Mouse (Mus musculus) MEL (cell line): Measurements from ENCODE around the gene Tmprss6. TPM values are rescaled to one million over a fixed set of nuclear protein-coding genes. Genes with fewer than 3 reads are reported as not detected.
A peak's percentile ranks its signal among the peaks of the same experiment; 100 is the strongest.

ENCODE experiments used
- DNase-seq: peaks from one replicate; pipeline ENCODE4 v3.0.0; 2011; ENCODE audit warnings: low read depth, low spot score
- H3K27ac ChIP-seq: 2 replicates; pipeline ENCODE4 v1.5.1; 2012; ENCODE audit warnings: low read depth, mild to moderate bottlenecking, control low read depth, low read length, moderate library complexity; ENCODE audit not compliant: control insufficient read depth
- H3K27me3 ChIP-seq, 2 experiments: fragments of 150-350 bp in 1 of 2; sonication (generic) in 1 of 2; 2 replicates each; pipeline ENCODE4 v1.6.1; 2012; ENCODE audit warnings: low read length in 2 of 2, mild to moderate bottlenecking in 2 of 2, improper control_type of control experiment in 1 of 2, moderate library complexity in 1 of 2; ENCODE audit not compliant: insufficient read depth in 2 of 2, control insufficient read depth in 1 of 2
- H3K36me3 ChIP-seq, 2 experiments: 2 replicates each; pipeline ENCODE4 v1.6.1; 2012 to 2014; ENCODE audit warnings: low read length in 2 of 2, improper control_type of control experiment in 1 of 2, inconsistent platforms in 1 of 2, mild to moderate bottlenecking in 1 of 2; ENCODE audit not compliant: insufficient read depth in 2 of 2, control insufficient read depth in 1 of 2
- H3K4me1 ChIP-seq, 2 experiments: fragments of 150-350 bp in 1 of 2; sonication (generic) in 1 of 2; 2 replicates each; pipeline ENCODE4 v1.6.1; 2012; ENCODE audit warnings: low read length in 2 of 2, improper control_type of control experiment in 1 of 2, mild to moderate bottlenecking in 1 of 2; ENCODE audit not compliant: insufficient read depth in 2 of 2, control insufficient read depth in 1 of 2
- H3K4me3 ChIP-seq, 2 experiments: fragments of 150-350 bp in 1 of 2; sonication (generic) in 1 of 2; 2 replicates each; pipeline ENCODE4 v1.5.1; 2012; ENCODE audit warnings: low read depth in 2 of 2, low read length in 2 of 2, mild to moderate bottlenecking in 2 of 2, moderate library complexity in 2 of 2, control low read depth in 1 of 2, improper control_type of control experiment in 1 of 2; ENCODE audit not compliant: control insufficient read depth in 1 of 2, insufficient read depth in 1 of 2
- H3K79me2 ChIP-seq: 2 replicates; pipeline ENCODE4 v1.6.1; 2012; ENCODE audit warnings: mild to moderate bottlenecking, low read length, moderate library complexity; ENCODE audit not compliant: control insufficient read depth, poor library complexity, insufficient read depth
- H3K9ac ChIP-seq: 2 replicates; pipeline ENCODE4 v1.6.1; 2012; ENCODE audit warnings: low read depth, mild to moderate bottlenecking, control low read depth, low read length, moderate library complexity; ENCODE audit not compliant: control insufficient read depth, poor library complexity, severe bottlenecking
- H3K9me3 ChIP-seq: fragments of 150-350 bp; sonication (generic); replicated peaks from 2 replicates; pipeline ENCODE4 v1.6.1; 2012; ENCODE audit warnings: mild to moderate bottlenecking, low read length, improper control_type of control experiment, moderate library complexity; ENCODE audit not compliant: insufficient read depth
- BHLHE40 ChIP-seq: IDR thresholded peaks from 2 replicates; pipeline ENCODE4 v1.6.1; 2012; ENCODE audit warnings: low read depth, mild to moderate bottlenecking, inconsistent platforms, low read length, improper control_type of control experiment, borderline replicate concordance
- CTCF ChIP-seq, 3 experiments: IDR thresholded peaks in 2 of 3; conservative IDR thresholded peaks in 1 of 3; 2 replicates each; pipeline ENCODE4 v1.5.1; 2011 to 2012; ENCODE audit warnings: low read length in 3 of 3, low read depth in 2 of 3, mild to moderate bottlenecking in 2 of 3, improper control_type of control experiment in 1 of 3, inconsistent platforms in 1 of 3, mixed read lengths in 1 of 3, moderate library complexity in 1 of 3; ENCODE audit not compliant: control insufficient read depth in 1 of 3, insufficient read depth in 1 of 3, poor library complexity in 1 of 3, severe bottlenecking in 1 of 3
- E2F4 ChIP-seq: IDR thresholded peaks from 2 replicates; pipeline ENCODE4 v1.6.1; 2011; ENCODE audit warnings: low read depth, low read length, improper control_type of control experiment, borderline replicate concordance
- ELF1 ChIP-seq: IDR thresholded peaks from 2 replicates; pipeline ENCODE4 v1.6.1; 2014; ENCODE audit warnings: low read depth, mild to moderate bottlenecking, inconsistent platforms, low read length, improper control_type of control experiment, moderate library complexity
- GABPA ChIP-seq: IDR thresholded peaks from 2 replicates; pipeline ENCODE4 v1.6.1; 2012; ENCODE audit warnings: low read depth, mild to moderate bottlenecking, inconsistent platforms, low read length, improper control_type of control experiment, moderate library complexity
- JUND ChIP-seq: IDR thresholded peaks from 2 replicates; pipeline ENCODE4 v1.6.1; 2011; ENCODE audit warnings: low read depth, mild to moderate bottlenecking, improper control_type of control experiment, low read length
- MAZ ChIP-seq: IDR thresholded peaks from 2 replicates; pipeline ENCODE4 v1.6.1; 2012; ENCODE audit warnings: low read depth, mild to moderate bottlenecking, inconsistent platforms, low read length, improper control_type of control experiment
- MEF2A ChIP-seq: IDR thresholded peaks from 2 replicates; pipeline ENCODE4 v1.6.1; 2014; ENCODE audit warnings: low read depth, mild to moderate bottlenecking, inconsistent platforms, low read length, improper control_type of control experiment; ENCODE audit not compliant: poor library complexity, insufficient replicate concordance, severe bottlenecking; ENCODE audit errors: extremely low read depth
- MXI1 ChIP-seq: IDR thresholded peaks from 2 replicates; pipeline ENCODE4 v1.6.1; 2011; ENCODE audit warnings: mild to moderate bottlenecking, low read depth, low read length, improper control_type of control experiment
- MYC ChIP-seq: IDR thresholded peaks from 2 replicates; pipeline ENCODE4 v1.6.1; 2011; ENCODE audit warnings: low read depth, mild to moderate bottlenecking, low read length, improper control_type of control experiment, moderate library complexity
- NRF1 ChIP-seq: IDR thresholded peaks from 2 replicates; pipeline ENCODE4 v1.6.1; 2014; ENCODE audit warnings: low read depth, mild to moderate bottlenecking, inconsistent platforms, low read length, improper control_type of control experiment, moderate library complexity; ENCODE audit not compliant: poor library complexity, insufficient read depth, severe bottlenecking
- POLR2AphosphoS5 ChIP-seq: IDR thresholded peaks from 2 replicates; pipeline ENCODE4 v1.6.1; 2012; ENCODE audit warnings: low read depth, borderline replicate concordance, mild to moderate bottlenecking, inconsistent platforms, low read length, moderate library complexity, mixed read lengths
- RAD21 ChIP-seq: IDR thresholded peaks from 2 replicates; pipeline ENCODE4 v1.6.1; 2011; ENCODE audit warnings: mild to moderate bottlenecking, low read depth, low read length, improper control_type of control experiment
- RCOR1 ChIP-seq: IDR thresholded peaks from 2 replicates; pipeline ENCODE4 v1.6.1; 2012; ENCODE audit warnings: low read depth, mild to moderate bottlenecking, inconsistent platforms, low read length, improper control_type of control experiment
- SIN3A ChIP-seq: IDR thresholded peaks from 2 replicates; pipeline ENCODE4 v1.6.1; 2012; ENCODE audit warnings: low read length, improper control_type of control experiment, inconsistent platforms
- TBP ChIP-seq: IDR thresholded peaks from 2 replicates; pipeline ENCODE4 v1.8.0; 2011; ENCODE audit warnings: low read depth, low read length, improper control_type of control experiment
- USF2 ChIP-seq, 2 experiments: IDR thresholded peaks; 2 replicates each; pipeline ENCODE4 v1.6.1; 2011 to 2012; ENCODE audit warnings: improper control_type of control experiment in 2 of 2, low read length in 2 of 2, borderline replicate concordance in 1 of 2, inconsistent platforms in 1 of 2, low read depth in 1 of 2, mild to moderate bottlenecking in 1 of 2; ENCODE audit not compliant: insufficient read depth in 1 of 2
- ZMIZ1 ChIP-seq: IDR thresholded peaks from 2 replicates; pipeline ENCODE4 v1.6.1; 2012; ENCODE audit warnings: low read depth, mild to moderate bottlenecking, inconsistent platforms, low read length, improper control_type of control experiment, moderate library complexity
- polyA plus RNA-seq, 2 experiments: library from polyadenylated mRNA; stranded (reverse) in 1 of 2; unstranded in 1 of 2; fragments of >175 nt in 1 of 2; fragments of >200 nt in 1 of 2; gene quantifications; 2 replicates each; pipeline versions ENCODE4 v1.2.1 to v1.2.4; 2012; ENCODE audit warnings: low replicate concordance in 2 of 2, low read depth in 1 of 2; ENCODE audit not compliant: insufficient read length in 2 of 2, insufficient read depth in 1 of 2, missing spikeins in 1 of 2
- total RNA-seq: library from RNA; depleted of rRNA; stranded (reverse); fragments of 300-350 nt; gene quantifications from 2 replicates; pipeline ENCODE4 v1.2.3, GENCODE M21; 2012

Tmprss6 gene
- total and polyA plus RNA-seq, 3 experiments = 0.11 to 0.12 TPM; not detected in 1

GRCm38 (mm10) chr15:78447746-78448535, 20.5 kb downstream of the Tmprss6 start (continued):
- TF ChIP-seq MXI1 (peak; percentile 28), MAZ (0 out of 2 replicates have a peak, but pooled peaks have one; percentile 62), MEF2A (no peak), JUND (no peak), BHLHE40 (no peak), GABPA (no peak), POLR2AphosphoS5 (no peak), ELF1 (0 out of 2 replicates have a peak, but pooled peaks have one; percentile 27), CTCF (IDR thresholded peaks at IDR 0.05 in 2 of 3, conservative IDR thresholded peaks at IDR 0.05 in 1 of 3; ENCODE audit: control insufficient read depth in 1 of 3, insufficient read depth in 1 of 3, low read depth in 2 of 3, low read length in 3 of 3, poor library complexity in 1 of 3, severe bottlenecking in 1 of 3) (peak; percentile 78 to 96 (median 90)), ZMIZ1 (no peak), NRF1 (no peak), USF2 (IDR thresholded peaks at IDR 0.05; ENCODE audit: borderline replicate concordance in 1 of 2, insufficient read depth in 1 of 2, low read depth in 1 of 2, low read length in 2 of 2) (no peak), MYC (no peak), TBP (peak; percentile 42; the same call in 1 of the 2 replicates), SIN3A (peak; percentile 57), RAD21 (peak; percentile 54)

GRCm38 (mm10) chr15:78447121-78447520, 21.3 kb downstream of the Tmprss6 start:
- Histone ChIP-seq H3K9ac (no peak overlapping the region), H3K4me1 (peaks cover 3 to 17% of the 10 kb centered on the region in 2 experiments; a peak in 2 of 4 replicates), H3K79me2 (no peaks in the 10 kb centered on the region; the same call in 1 of the 2 replicates), H3K27me3 (no peaks in the 10 kb centered on the region), H3K36me3 (peaks cover 0 to 6% of the 10 kb centered on the region in 2 experiments; a peak in 2 of 4 replicates), H3K27ac (no peak overlapping the region), H3K4me3 (no peak overlapping the region), H3K9me3 (no peaks in the 10 kb centered on the region)
- no peak for DNase-seq
- TF ChIP-seq ZMIZ1 (no peak), CTCF (IDR thresholded peaks at IDR 0.05 in 2 of 3, conservative IDR thresholded peaks at IDR 0.05 in 1 of 3; ENCODE audit: control insufficient read depth in 1 of 3, insufficient read depth in 1 of 3, low read depth in 2 of 3, low read length in 3 of 3, poor library complexity in 1 of 3, severe bottlenecking in 1 of 3) (no peak), RCOR1 (no peak), E2F4 (no peak)
